Mouse (Mus musculus): ENCODE measurements around the gene Myo7a. TPM values are rescaled to one million over a fixed set of nuclear protein-coding genes. Genes with fewer than 3 reads are reported as not detected.

Gene Myo7a
- polyA plus RNA-seq, 1 experiment from 2014 or later = 20.1 TPM

DNA sequence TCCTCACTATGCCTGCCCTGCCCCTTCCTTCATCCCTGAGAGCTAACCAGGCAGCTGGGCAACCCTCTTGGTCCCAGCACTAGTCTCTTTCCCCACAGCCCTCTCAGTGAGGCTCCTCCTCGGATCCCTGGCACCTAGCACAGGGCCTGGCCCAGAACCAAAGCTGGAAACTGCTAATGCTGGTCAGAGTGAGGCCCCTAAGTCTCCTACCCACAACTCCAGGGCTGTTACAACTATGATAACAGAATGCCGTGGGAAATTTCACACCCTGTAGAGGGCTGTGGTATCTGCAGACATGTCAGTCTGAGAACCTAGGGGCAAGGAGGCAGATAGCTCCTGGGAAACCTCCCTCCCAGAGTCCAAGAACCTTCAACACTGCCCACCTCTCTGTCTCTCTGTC, 21.3 kb upstream of the Myo7a start:
- peak; percentile 77 for ATAC-seq (replicated peaks; ENCODE audit: low FRiP score)
- DNase-seq (ENCODE audit: low spot score) = no peak
- no peak overlapping the region for H3K4me3 ChIP-seq (ENCODE audit: low read depth, low read length)
- WGBS = 19% methylated on average over 2 of the region's 2 CpGs
- H3K36me3 ChIP-seq (ENCODE audit: control insufficient read depth, insufficient read depth, low read length) = peaks cover 2% of the 10 kb centered on the region; the same call in 1 of the 2 replicates
- no peak overlapping the region for H3K9ac ChIP-seq (ENCODE audit: low read depth, low read length)
- no peaks in the 10 kb centered on the region for H3K9me3 ChIP-seq (ENCODE audit: control insufficient read depth, low read length)
- no peak overlapping the region for H3K4me2 ChIP-seq
- no peaks in the 10 kb centered on the region for H3K27me3 ChIP-seq (replicated peaks; ENCODE audit: control insufficient read depth, insufficient read depth, low read length)
- H3K4me1 ChIP-seq (replicated peaks; ENCODE audit: control insufficient read depth, insufficient read depth, low read length) = peaks cover 18% of the 10 kb centered on the region
- no peak overlapping the region for H3K27ac ChIP-seq (ENCODE audit: low read depth, low read length)

- ATAC-seq (replicated peaks; ENCODE audit: low FRiP score) (no peak), DNase-seq (ENCODE audit: low spot score) (no peak)
- no peak overlapping the region for H3K9ac ChIP-seq (ENCODE audit: low read depth, low read length)
- peaks cover 18% of the 10 kb centered on the region for H3K4me1 ChIP-seq (replicated peaks; ENCODE audit: control insufficient read depth, insufficient read depth, low read length)
- no peak overlapping the region for H3K4me3 ChIP-seq (ENCODE audit: low read depth, low read length)
- H3K27ac ChIP-seq (ENCODE audit: low read depth, low read length) = no peak overlapping the region
- H3K27me3 ChIP-seq (replicated peaks; ENCODE audit: control insufficient read depth, insufficient read depth, low read length) = no peaks in the 10 kb centered on the region
- H3K4me2 ChIP-seq = no peak overlapping the region
- no peaks in the 10 kb centered on the region for H3K9me3 ChIP-seq (ENCODE audit: control insufficient read depth, low read length)
- WGBS = 29% methylated on average over 9 of the region's 9 CpGs
- peaks cover 4% of the 10 kb centered on the region; the same call in 1 of the 2 replicates for H3K36me3 ChIP-seq (ENCODE audit: control insufficient read depth, insufficient read depth, low read length)
Observed at GRCm38 (mm10) chr7:98139216-98139615, 19.9 kb upstream of the Myo7a start.

DNA sequence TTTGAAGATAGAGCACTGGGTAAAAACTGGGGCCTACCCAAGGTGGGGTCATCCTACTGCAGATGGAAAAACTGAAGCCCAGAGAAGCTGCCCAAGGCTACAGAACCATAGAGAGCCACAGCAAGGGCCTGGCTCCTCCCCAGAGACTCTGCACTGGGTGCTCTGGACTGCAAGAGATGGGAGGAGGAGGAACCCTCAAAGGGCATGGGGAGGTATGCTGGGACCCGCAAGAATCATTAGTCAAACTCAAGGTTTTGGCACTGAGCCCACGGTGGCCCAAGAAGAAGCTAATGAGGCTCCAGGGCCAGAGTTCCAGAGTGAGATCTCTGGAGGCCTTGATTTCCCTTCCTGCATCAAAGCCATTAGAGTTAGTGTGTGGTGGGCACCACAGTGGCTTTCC, 18.7 kb upstream of the Myo7a start:
- no peak overlapping the region for H3K27ac ChIP-seq (ENCODE audit: low read depth, low read length)
- no peak overlapping the region for H3K9ac ChIP-seq (ENCODE audit: low read depth, low read length)
- ATAC-seq (replicated peaks; ENCODE audit: low FRiP score) (no peak), DNase-seq (ENCODE audit: low spot score) (no peak)
- H3K4me3 ChIP-seq (ENCODE audit: low read depth, low read length) = no peak overlapping the region
- no peak overlapping the region for H3K4me2 ChIP-seq
- H3K27me3 ChIP-seq (replicated peaks; ENCODE audit: control insufficient read depth, insufficient read depth, low read length) = no peaks in the 10 kb centered on the region
- H3K4me1 ChIP-seq (replicated peaks; ENCODE audit: control insufficient read depth, insufficient read depth, low read length) = peaks cover 18% of the 10 kb centered on the region
- H3K36me3 ChIP-seq (ENCODE audit: control insufficient read depth, insufficient read depth, low read length) = peaks cover 4% of the 10 kb centered on the region; the same call in 1 of the 2 replicates
- H3K9me3 ChIP-seq (ENCODE audit: control insufficient read depth, low read length) = no peaks in the 10 kb centered on the region
- 68% methylated on average over 2 of the region's 2 CpGs for WGBS

GRCm38 (mm10) chr7:98137583-98137982, 18.3 kb upstream of the Myo7a start:
- H3K27me3 ChIP-seq (replicated peaks; ENCODE audit: control insufficient read depth, insufficient read depth, low read length) = no peaks in the 10 kb centered on the region
- peaks cover 18% of the 10 kb centered on the region for H3K4me1 ChIP-seq (replicated peaks; ENCODE audit: control insufficient read depth, insufficient read depth, low read length)
- no peaks in the 10 kb centered on the region for H3K9me3 ChIP-seq (ENCODE audit: control insufficient read depth, low read length)
- no peak overlapping the region for H3K27ac ChIP-seq (ENCODE audit: low read depth, low read length)
- ATAC-seq (replicated peaks; ENCODE audit: low FRiP score) (no peak), DNase-seq (ENCODE audit: low spot score) (no peak)
- H3K4me3 ChIP-seq (ENCODE audit: low read depth, low read length) = no peak overlapping the region
- 67% methylated on average over 3 of the region's 3 CpGs for WGBS
- peaks cover 4% of the 10 kb centered on the region; the same call in 1 of the 2 replicates for H3K36me3 ChIP-seq (ENCODE audit: control insufficient read depth, insufficient read depth, low read length)
- H3K9ac ChIP-seq (ENCODE audit: low read depth, low read length) = no peak overlapping the region
- H3K4me2 ChIP-seq = no peak overlapping the region

GRCm38 (mm10) chr7:98131751-98132150, 12.4 kb upstream of the Myo7a start:
- H3K4me3 ChIP-seq (ENCODE audit: low read depth, low read length) = no peak overlapping the region
- no peak overlapping the region for H3K27ac ChIP-seq (ENCODE audit: low read depth, low read length)
- no peaks in the 10 kb centered on the region for H3K4me1 ChIP-seq (replicated peaks; ENCODE audit: control insufficient read depth, insufficient read depth, low read length)
- WGBS = 95% methylated on average over 8 of the region's 8 CpGs
- no peak overlapping the region for H3K9ac ChIP-seq (ENCODE audit: low read depth, low read length)
- no peaks in the 10 kb centered on the region for H3K9me3 ChIP-seq (ENCODE audit: control insufficient read depth, low read length)
- no peak overlapping the region for H3K4me2 ChIP-seq
- no peaks in the 10 kb centered on the region for H3K27me3 ChIP-seq (replicated peaks; ENCODE audit: control insufficient read depth, insufficient read depth, low read length)
- DNase-seq (ENCODE audit: low spot score) (no peak), ATAC-seq (replicated peaks; ENCODE audit: low FRiP score) (no peak)
- peaks cover 10% of the 10 kb centered on the region; the same call in 1 of the 2 replicates for H3K36me3 ChIP-seq (ENCODE audit: control insufficient read depth, insufficient read depth, low read length)

GRCm38 (mm10) chr7:98125473-98125872, 6.1 kb upstream of the Myo7a start:
- 31% methylated on average over 5 of the region's 5 CpGs for WGBS
- no peaks in the 10 kb centered on the region for H3K27me3 ChIP-seq (replicated peaks; ENCODE audit: control insufficient read depth, insufficient read depth, low read length)
- no peaks in the 10 kb centered on the region; the same call in none of the 2 replicates for H3K4me1 ChIP-seq (replicated peaks; ENCODE audit: control insufficient read depth, insufficient read depth, low read length)
- H3K27ac ChIP-seq (ENCODE audit: low read depth, low read length) = no peak overlapping the region
- H3K36me3 ChIP-seq (ENCODE audit: control insufficient read depth, insufficient read depth, low read length) = peaks cover 2% of the 10 kb centered on the region; the same call in 1 of the 2 replicates
- ATAC-seq (replicated peaks; ENCODE audit: low FRiP score) = no peak
- H3K9ac ChIP-seq (ENCODE audit: low read depth, low read length) = no peak overlapping the region
- no peak overlapping the region for H3K4me2 ChIP-seq
- no peak for DNase-seq (ENCODE audit: low spot score)
- no peak overlapping the region for H3K4me3 ChIP-seq (ENCODE audit: low read depth, low read length)
- no peaks in the 10 kb centered on the region for H3K9me3 ChIP-seq (ENCODE audit: control insufficient read depth, low read length)

DNA sequence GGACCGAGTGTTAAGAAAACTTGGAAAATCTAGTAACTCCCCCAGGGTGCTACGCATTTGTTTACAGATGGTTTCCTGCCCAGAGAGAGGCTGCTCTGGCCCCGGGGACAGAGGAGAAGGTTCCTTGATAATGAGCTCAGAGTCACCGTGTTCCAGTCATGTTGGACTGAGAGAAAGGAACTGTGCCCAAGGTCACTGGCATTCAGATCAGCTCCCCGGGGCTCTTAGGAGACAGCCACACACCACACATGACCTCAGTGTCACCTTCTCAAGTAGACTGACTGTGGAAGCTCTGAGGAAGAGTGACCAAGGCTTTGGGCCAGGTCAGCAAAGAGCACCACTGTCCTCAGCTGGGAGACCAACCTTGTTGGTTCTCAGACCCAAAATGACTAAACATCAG, 5.4 kb upstream of the Myo7a start:
- no peak overlapping the region for H3K9ac ChIP-seq (ENCODE audit: low read depth, low read length)
- no peak overlapping the region for H3K4me3 ChIP-seq (ENCODE audit: low read depth, low read length)
- H3K4me1 ChIP-seq (replicated peaks; ENCODE audit: control insufficient read depth, insufficient read depth, low read length) = no peaks in the 10 kb centered on the region; the same call in none of the 2 replicates
- no peaks in the 10 kb centered on the region for H3K27me3 ChIP-seq (replicated peaks; ENCODE audit: control insufficient read depth, insufficient read depth, low read length)
- H3K4me2 ChIP-seq = no peak overlapping the region
- ATAC-seq (replicated peaks; ENCODE audit: low FRiP score) (no peak), DNase-seq (ENCODE audit: low spot score) (no peak)
- H3K36me3 ChIP-seq (ENCODE audit: control insufficient read depth, insufficient read depth, low read length) = peaks cover 2% of the 10 kb centered on the region; the same call in 1 of the 2 replicates
- no peak overlapping the region for H3K27ac ChIP-seq (ENCODE audit: low read depth, low read length)
- no peaks in the 10 kb centered on the region for H3K9me3 ChIP-seq (ENCODE audit: control insufficient read depth, low read length)
- WGBS = 55% methylated on average over 5 of the region's 5 CpGs

DNA sequence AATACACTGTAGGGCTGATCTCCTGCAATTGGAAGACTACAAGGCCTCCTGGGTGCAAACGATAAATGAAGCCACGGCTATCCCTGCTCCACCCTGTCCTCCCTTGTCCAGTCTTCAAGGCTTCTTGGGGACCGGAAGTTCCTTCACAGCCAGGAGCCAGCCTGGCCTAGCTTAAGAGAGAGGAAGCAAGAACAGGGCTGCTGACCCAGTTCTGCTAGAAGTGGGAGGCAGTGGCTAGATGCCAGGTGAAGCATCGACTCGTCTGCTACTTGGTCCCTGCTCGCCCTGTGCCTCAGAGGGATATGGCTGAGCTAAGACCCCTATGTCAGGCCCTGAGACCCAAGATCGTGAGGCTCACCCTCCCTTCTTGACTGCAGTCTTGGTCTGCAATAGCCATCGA, 2.3 kb upstream of the Myo7a start:
- Histone ChIP-seq H3K36me3 (ENCODE audit: control insufficient read depth, insufficient read depth, low read length) (no peaks in the 10 kb centered on the region), H3K27ac (ENCODE audit: low read depth, low read length) (no peak overlapping the region), H3K4me1 (replicated peaks; ENCODE audit: control insufficient read depth, insufficient read depth, low read length) (peaks cover 4% of the 10 kb centered on the region), H3K27me3 (replicated peaks; ENCODE audit: control insufficient read depth, insufficient read depth, low read length) (no peaks in the 10 kb centered on the region), H3K4me2 (no peak overlapping the region), H3K9ac (ENCODE audit: low read depth, low read length) (no peak overlapping the region), H3K9me3 (ENCODE audit: control insufficient read depth, low read length) (no peaks in the 10 kb centered on the region), H3K4me3 (ENCODE audit: low read depth, low read length) (no peak overlapping the region)
- 67% methylated on average over 8 of the region's 8 CpGs for WGBS
- ATAC-seq (replicated peaks; ENCODE audit: low FRiP score) = no peak
- DNase-seq (ENCODE audit: low spot score) = no peak

DNA sequence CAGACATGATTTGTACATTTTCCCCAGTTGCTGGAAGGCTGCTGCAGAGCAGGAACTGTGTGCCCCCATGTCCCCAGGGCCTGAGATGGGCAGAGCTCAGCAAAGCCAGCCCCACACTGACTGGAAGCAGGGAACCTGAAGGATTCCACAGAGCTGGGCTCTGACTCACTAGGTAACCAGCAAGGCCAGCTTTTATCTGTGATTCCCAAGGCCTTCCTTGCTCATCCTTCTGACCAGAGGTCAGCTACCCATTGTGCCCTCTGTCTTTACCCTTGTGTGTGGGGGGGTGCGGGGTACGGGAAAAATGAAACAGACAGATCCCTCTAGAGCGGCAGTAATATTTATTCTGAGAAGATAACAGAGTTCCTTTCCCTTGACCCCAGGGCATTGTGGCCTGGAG, 1.9 kb upstream of the Myo7a start:
- Histone ChIP-seq H3K36me3 (ENCODE audit: control insufficient read depth, insufficient read depth, low read length) (no peaks in the 10 kb centered on the region), H3K4me2 (no peak overlapping the region), H3K9me3 (ENCODE audit: control insufficient read depth, low read length) (no peaks in the 10 kb centered on the region), H3K4me1 (replicated peaks; ENCODE audit: control insufficient read depth, insufficient read depth, low read length) (peaks cover 4% of the 10 kb centered on the region), H3K27me3 (replicated peaks; ENCODE audit: control insufficient read depth, insufficient read depth, low read length) (no peaks in the 10 kb centered on the region), H3K9ac (ENCODE audit: low read depth, low read length) (no peak overlapping the region), H3K27ac (ENCODE audit: low read depth, low read length) (no peak overlapping the region), H3K4me3 (ENCODE audit: low read depth, low read length) (no peak overlapping the region)
- ATAC-seq (replicated peaks; ENCODE audit: low FRiP score) = no peak
- WGBS = 61% methylated on average over 3 of the region's 3 CpGs
- DNase-seq (ENCODE audit: low spot score) = no peak

All from liver, embryonic 11.5 days (tissue).